Mouse (Mus musculus) neural tube, embryonic 11.5 days (tissue): ENCODE data around the gene Smarcd3. TPM values are rescaled to one million over a fixed set of nuclear protein-coding genes. Genes with fewer than 3 reads are reported as not detected.
A peak's percentile ranks its signal among the peaks of the same experiment; 100 is the strongest.

Experiments
- ATAC-seq: fragments of 200-750 bp; cut with Nextera tagmentation; 2 replicates; pipeline ENCODE4 v1.8.0; 2017; ENCODE audit warnings: moderate number of reproducible peaks, mild to moderate bottlenecking, moderate TSS enrichment, moderate library complexity; ENCODE audit not compliant: insufficient read depth, low FRiP score, low TSS enrichment
- DNase-seq: peaks from one replicate; pipeline ENCODE4 v3.0.0-alpha.2; 2015; ENCODE audit warnings: low spot score
- H3K27ac ChIP-seq: fragments of 300-500 bp; sonication (generic); 2 replicates; pipeline ENCODE4 v1.5.1; 2014; ENCODE audit warnings: low read depth, mild to moderate bottlenecking, low read length
- H3K27me3 ChIP-seq: fragments of 300-500 bp; sonication (generic); 2 replicates; pipeline ENCODE4 v1.6.1; 2014; ENCODE audit warnings: mild to moderate bottlenecking, low read length, mixed read lengths; ENCODE audit not compliant: control insufficient read depth, insufficient read depth
- H3K36me3 ChIP-seq: fragments of 300-500 bp; sonication (generic); 2 replicates; pipeline ENCODE4 v1.6.1; 2014; ENCODE audit warnings: mild to moderate bottlenecking, low read length, moderate library complexity, mixed read lengths; ENCODE audit not compliant: control insufficient read depth, insufficient read depth
- H3K4me1 ChIP-seq: fragments of 300-500 bp; sonication (generic); 2 replicates; pipeline ENCODE4 v1.6.1; 2014; ENCODE audit warnings: low read length, mixed read lengths; ENCODE audit not compliant: control insufficient read depth, insufficient read depth
- H3K4me2 ChIP-seq: fragments of 300-500 bp; sonication (generic); 2 replicates; pipeline ENCODE4 v1.6.1; 2014; ENCODE audit warnings: low read depth, mild to moderate bottlenecking, moderate library complexity
- H3K4me3 ChIP-seq: fragments of 300-500 bp; sonication (generic); 2 replicates; pipeline ENCODE4 v1.5.1; 2014; ENCODE audit warnings: low read depth, low read length
- H3K9ac ChIP-seq: fragments of 300-500 bp; sonication (generic); 2 replicates; pipeline ENCODE4 v1.6.1; 2014; ENCODE audit warnings: mild to moderate bottlenecking, low read length
- H3K9me3 ChIP-seq: fragments of 300-500 bp; sonication (generic); 2 replicates; pipeline ENCODE4 v1.6.1; 2016; ENCODE audit warnings: low read length; ENCODE audit not compliant: control insufficient read depth
- WGBS: fragments of 180-500 bp; shearing (Covaris S2); extraction: QIAGEN DNeasy Blood & Tissue Kit; methylation state at CpG from one replicate; pipeline ENCODE4 v1.1.7; 2014; 5-methylcytosine and 5-hydroxymethylcytosine counted together
- polyA plus RNA-seq: library from polyadenylated mRNA; unstranded; fragments of >200 nt; fragmentation: Nextera tagmentation; extraction: Ambion mirVana; gene quantifications from 2 replicates; pipeline ENCODE4 v1.2.1, GENCODE M21; 2014

The Smarcd3 gene
- polyA plus RNA-seq, 1 experiment from 2014 or later: 49.3 TPM

DNA sequence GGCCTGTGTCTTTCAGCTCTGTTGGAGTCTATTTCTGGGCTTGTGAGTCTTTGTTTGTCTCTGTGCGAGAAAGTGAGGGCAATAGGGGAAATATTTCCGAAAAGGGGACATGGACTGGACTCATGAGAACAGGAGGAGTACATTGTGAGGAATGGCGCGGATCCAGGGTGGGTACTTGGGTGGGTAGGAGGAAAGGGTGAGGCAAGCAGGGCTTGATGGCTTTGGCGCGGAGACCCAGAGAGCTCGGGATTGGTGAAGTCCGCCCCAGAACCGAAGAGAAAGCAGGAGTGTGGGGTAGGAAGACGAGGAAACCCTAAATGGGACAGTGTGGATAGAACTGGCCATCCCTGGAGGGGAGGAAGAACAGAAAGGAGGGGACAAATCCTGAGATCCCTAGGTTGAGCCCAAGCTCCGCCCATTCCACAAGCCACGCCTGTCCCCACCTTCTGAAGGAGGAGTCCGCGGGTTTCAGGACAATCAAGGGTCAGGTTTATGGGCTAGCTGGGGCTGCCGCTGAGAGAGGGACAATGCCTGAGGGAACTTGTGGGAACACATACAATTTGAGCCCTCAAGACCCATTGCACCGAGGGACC, 21.4 kb downstream of the Smarcd3 start:
- H3K9me3 ChIP-seq: no peaks in the 10 kb centered on the region
- 1% methylated on average over 16 of the region's 16 CpGs for WGBS
- H3K27ac ChIP-seq: peak overlapping the region; percentile 97
- ATAC-seq (peak; percentile 15), DNase-seq (peak; percentile 84)
- H3K27me3 ChIP-seq: peaks cover 7% of the 10 kb centered on the region; the same call in 1 of the 2 replicates
- H3K4me1 ChIP-seq: peaks cover 70% of the 10 kb centered on the region
- peak overlapping the region; percentile 84 for H3K4me2 ChIP-seq
- H3K36me3 ChIP-seq: no peaks in the 10 kb centered on the region
- H3K4me3 ChIP-seq: peak overlapping the region; percentile 66
- H3K9ac ChIP-seq: peak overlapping the region; percentile 84

GRCm38 (mm10) chr5:24601911-24602750, 22.1 kb downstream of the Smarcd3 start:
- under 1% methylated on average over 68 of the region's 73 CpGs for WGBS
- peak overlapping the region; percentile 84 for H3K9ac ChIP-seq
- H3K27ac ChIP-seq: peak overlapping the region; percentile 97
- H3K4me3 ChIP-seq: peak overlapping the region; percentile 66
- DNase-seq (peak; percentile 73), ATAC-seq (0 out of 2 replicates have a peak, but pooled peaks have one; percentile 5)
- peaks cover 7% of the 10 kb centered on the region; the same call in 1 of the 2 replicates for H3K27me3 ChIP-seq
- no peaks in the 10 kb centered on the region for H3K36me3 ChIP-seq
- H3K9me3 ChIP-seq: no peaks in the 10 kb centered on the region
- H3K4me2 ChIP-seq: peak overlapping the region; percentile 84
- H3K4me1 ChIP-seq: peaks cover 72% of the 10 kb centered on the region

DNA sequence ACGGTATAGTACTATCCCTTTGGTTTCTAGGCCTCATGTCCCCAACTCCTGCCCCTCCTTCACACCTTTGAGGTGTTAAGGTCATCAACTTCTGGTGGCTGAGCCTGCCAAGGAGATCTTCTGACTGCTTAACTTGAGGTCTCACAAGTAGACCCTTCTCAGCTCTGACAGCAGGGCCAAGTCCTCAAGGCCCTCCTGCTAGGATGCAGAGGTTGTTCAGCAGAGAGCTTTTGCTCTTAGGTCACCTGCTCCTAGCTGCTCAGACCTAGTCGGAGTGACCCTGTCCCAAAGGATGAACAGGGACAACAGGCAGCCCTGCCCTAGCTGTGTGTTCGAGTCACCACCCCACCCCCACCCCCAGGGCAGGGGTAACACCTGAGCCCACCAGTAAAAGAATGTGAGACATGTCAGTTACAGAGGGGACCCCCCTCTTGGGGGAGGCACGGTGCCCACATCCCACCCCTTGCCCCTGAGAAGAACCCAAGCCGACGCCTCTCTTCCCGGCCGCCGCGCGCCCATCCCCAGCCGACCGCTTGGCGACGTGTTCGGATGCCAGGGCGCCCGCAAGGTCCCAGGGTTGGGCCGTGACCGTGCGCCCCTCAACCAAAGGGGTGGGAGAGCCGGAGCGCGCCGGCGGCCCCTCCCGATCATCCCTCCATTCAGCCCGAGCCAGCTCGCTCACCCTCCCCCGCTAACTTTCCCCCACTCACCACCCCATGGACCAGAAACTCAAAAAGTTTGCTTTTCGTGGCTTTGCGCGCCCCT, 23.0 kb downstream of the Smarcd3 start:
- Histone ChIP-seq H3K4me1 (peaks cover 70% of the 10 kb centered on the region), H3K9ac (peak overlapping the region; percentile 84), H3K4me3 (peak overlapping the region; percentile 66), H3K9me3 (no peaks in the 10 kb centered on the region), H3K27me3 (peaks cover 7% of the 10 kb centered on the region; the same call in 1 of the 2 replicates), H3K4me2 (peak overlapping the region; percentile 84), H3K36me3 (no peaks in the 10 kb centered on the region), H3K27ac (peak overlapping the region; percentile 97)
- DNase-seq (no peak), ATAC-seq (no peak)
- 2% methylated on average over 33 of the region's 33 CpGs for WGBS

GRCm38 (mm10) chr5:24600236-24600635, 24.0 kb downstream of the Smarcd3 start:
- peaks cover 68% of the 10 kb centered on the region for H3K4me1 ChIP-seq
- H3K9me3 ChIP-seq: no peaks in the 10 kb centered on the region
- no peak overlapping the region for H3K27ac ChIP-seq
- WGBS: 65% methylated on average over 2 of the region's 2 CpGs
- DNase-seq (no peak), ATAC-seq (no peak)
- H3K36me3 ChIP-seq: no peaks in the 10 kb centered on the region
- no peak overlapping the region; the same call in 1 of the 2 replicates for H3K4me3 ChIP-seq
- peak overlapping the region; percentile 84 for H3K4me2 ChIP-seq
- H3K27me3 ChIP-seq: peaks cover 7% of the 10 kb centered on the region; the same call in 1 of the 2 replicates
- no peak overlapping the region for H3K9ac ChIP-seq

GRCm38 (mm10) chr5:24599137-24599536, 25.1 kb downstream of the Smarcd3 start:
- peaks cover 7% of the 10 kb centered on the region; the same call in 1 of the 2 replicates for H3K27me3 ChIP-seq
- ATAC-seq (no peak), DNase-seq (no peak)
- peak overlapping the region; percentile 88 for H3K4me2 ChIP-seq
- WGBS: 11% methylated on average over 8 of the region's 8 CpGs
- H3K4me1 ChIP-seq: peaks cover 64% of the 10 kb centered on the region
- H3K4me3 ChIP-seq: peak overlapping the region; percentile 46
- H3K36me3 ChIP-seq: no peaks in the 10 kb centered on the region
- no peaks in the 10 kb centered on the region for H3K9me3 ChIP-seq
- H3K9ac ChIP-seq: peak overlapping the region; percentile 60
- H3K27ac ChIP-seq: no peak overlapping the region

DNA sequence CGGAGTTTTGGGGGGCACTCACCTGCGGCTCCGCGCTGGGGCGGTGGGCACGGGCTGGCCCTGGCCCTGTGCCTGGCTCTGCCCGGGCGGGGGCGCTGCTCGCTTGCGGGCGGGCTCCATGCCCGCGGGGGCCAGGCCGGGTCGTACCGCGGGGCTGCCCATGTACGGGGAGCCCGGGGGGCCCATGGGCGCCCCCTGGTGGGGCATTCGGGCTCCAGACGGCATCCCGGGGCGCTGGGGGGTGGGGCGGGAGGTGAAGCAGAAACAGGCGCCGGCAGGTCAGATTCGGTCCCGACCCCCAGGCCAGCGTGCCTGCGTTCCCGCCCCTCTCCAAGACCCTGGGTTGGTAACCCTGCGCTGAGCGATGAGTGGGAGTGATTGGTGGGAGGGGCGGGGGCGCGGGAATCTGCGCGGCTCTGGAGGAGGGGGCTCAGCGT, 25.6 kb downstream of the Smarcd3 start:
- Histone ChIP-seq H3K9ac (peak overlapping the region; percentile 60), H3K4me3 (peak overlapping the region; percentile 46), H3K27me3 (peaks cover 7% of the 10 kb centered on the region; the same call in 1 of the 2 replicates), H3K36me3 (peaks cover 2% of the 10 kb centered on the region; the same call in 1 of the 2 replicates), H3K27ac (no peak overlapping the region), H3K4me1 (peaks cover 58% of the 10 kb centered on the region), H3K4me2 (peak overlapping the region; percentile 88), H3K9me3 (no peaks in the 10 kb centered on the region)
- WGBS: under 1% methylated on average over 41 of the region's 41 CpGs
- ATAC-seq: no peak
- DNase-seq: peak; percentile 74

GRCm38 (mm10) chr5:24597901-24598569, 26.2 kb downstream of the Smarcd3 start:
- Histone ChIP-seq H3K4me3 (peak overlapping the region; percentile 46), H3K9ac (peak overlapping the region; percentile 60), H3K27me3 (peaks cover 7% of the 10 kb centered on the region; the same call in 1 of the 2 replicates), H3K36me3 (peaks cover 2% of the 10 kb centered on the region; the same call in 1 of the 2 replicates), H3K4me1 (peaks cover 53% of the 10 kb centered on the region), H3K4me2 (peak overlapping the region; percentile 88), H3K9me3 (no peaks in the 10 kb centered on the region), H3K27ac (no peak overlapping the region)
- DNase-seq: no peak
- ATAC-seq: no peak
- WGBS: 28% methylated on average over 15 of the region's 15 CpGs
